Mouse (Mus musculus) left cerebral cortex, postnatal 4 days (tissue): ENCODE measurements at regions not wholly inside any gene's neighbourhood (a gene's known extent, or its start where the extent isn't known, plus 50 kb on each side); places are given as distances from the start of the nearest gene placed in this dataset.
A peak's percentile ranks its signal among the peaks of the same experiment; 100 is the strongest.

ENCODE experiments used
- DNase-seq: peaks from one replicate; pipeline ENCODE4 v3.0.0-alpha.2; 2022
- intact Hi-C: fragments of 180-260 bp; cut with DNase I; formaldehyde crosslinking; loops from one replicate; pipeline ENCODE4 v1.15.1; 2025

GRCm38 (mm10) chr9:61530263-61531045, 158.3 kb downstream of the Tle3 start:
- DNase-seq = peak; percentile 35
- intact Hi-C loops = no loop called here

GRCm38 (mm10) chr9:61528286-61528865, 156.2 kb downstream of the Tle3 start:
- intact Hi-C loops = no loop called here
- DNase-seq = no peak

GRCm38 (mm10) chr9:61527491-61528056, 155.4 kb downstream of the Tle3 start:
- intact Hi-C loops = no loop called here
- DNase-seq = no peak

GRCm38 (mm10) chr9:61520136-61520535, 148.0 kb downstream of the Tle3 start:
- DNase-seq = no peak
- intact Hi-C loops = no loop called here

- intact Hi-C loops = no loop called here
- DNase-seq = no peak
Measured at GRCm38 (mm10) chr9:61517906-61518305, 145.7 kb downstream of the Tle3 start.

GRCm38 (mm10) chr9:61511436-61511835, 139.3 kb downstream of the Tle3 start:
- intact Hi-C loops = no loop called here

GRCm38 (mm10) chr9:61510217-61510893, 138.2 kb downstream of the Tle3 start:
- DNase-seq = peak; percentile 30
- intact Hi-C loops = no loop called here

More at GRCm38 (mm10) chr9:61511436-61511835, 139.3 kb downstream of the Tle3 start:
- DNase-seq = no peak

- intact Hi-C loops = no loop called here
- DNase-seq = peak; percentile 32
Measured at GRCm38 (mm10) chr9:61509591-61510191, 137.5 kb downstream of the Tle3 start.

- DNase-seq = peak; percentile 34
- intact Hi-C loops = no loop called here
Measured at GRCm38 (mm10) chr9:61509091-61509490, 136.9 kb downstream of the Tle3 start.

GRCm38 (mm10) chr9:61500851-61501250, 128.7 kb downstream of the Tle3 start:
- intact Hi-C loops = no loop called here
- DNase-seq = no peak

- peak; percentile 30 for DNase-seq
- intact Hi-C loops = no loop called here
Measured at GRCm38 (mm10) chr9:61492896-61493295, 120.7 kb downstream of the Tle3 start.

GRCm38 (mm10) chr9:61491131-61491712, 119.1 kb downstream of the Tle3 start:
- DNase-seq = no peak
- intact Hi-C loops = no loop called here

- DNase-seq = no peak
- intact Hi-C loops = no loop called here
Measured at GRCm38 (mm10) chr9:61489983-61490382, 117.8 kb downstream of the Tle3 start.

- intact Hi-C loops = no loop called here
- no peak for DNase-seq
Measured at GRCm38 (mm10) chr9:61489147-61489546, 117.0 kb downstream of the Tle3 start.

- intact Hi-C loops = no loop called here
- DNase-seq = no peak
Measured at GRCm38 (mm10) chr9:61487824-61488223, 115.7 kb downstream of the Tle3 start.

GRCm38 (mm10) chr9:61487146-61487545, 115.0 kb downstream of the Tle3 start:
- intact Hi-C loops = no loop called here
- peak; percentile 81 for DNase-seq

GRCm38 (mm10) chr9:61484391-61484790, 112.2 kb downstream of the Tle3 start:
- intact Hi-C loops = no loop called here
- DNase-seq = no peak

- intact Hi-C loops = no loop called here
- no peak for DNase-seq
Measured at GRCm38 (mm10) chr9:61479626-61480025, 107.5 kb downstream of the Tle3 start.

GRCm38 (mm10) chr9:61478862-61479261, 106.7 kb downstream of the Tle3 start:
- DNase-seq = no peak
- intact Hi-C loops = no loop called here

GRCm38 (mm10) chr9:61476351-61476750, 104.2 kb downstream of the Tle3 start:
- no peak for DNase-seq
- intact Hi-C loops = no loop called here
